Mouse (Mus musculus) frontal cortex, postnatal 14 days (tissue): ENCODE measurements around the gene Itpkc.

ENCODE experiments used
- DNase-seq, 2 experiments: peaks; one replicate each; pipeline ENCODE4 v3.0.0; 2022; ENCODE audit warnings: low spot score in 2 of 2

The Itpkc gene

DNA sequence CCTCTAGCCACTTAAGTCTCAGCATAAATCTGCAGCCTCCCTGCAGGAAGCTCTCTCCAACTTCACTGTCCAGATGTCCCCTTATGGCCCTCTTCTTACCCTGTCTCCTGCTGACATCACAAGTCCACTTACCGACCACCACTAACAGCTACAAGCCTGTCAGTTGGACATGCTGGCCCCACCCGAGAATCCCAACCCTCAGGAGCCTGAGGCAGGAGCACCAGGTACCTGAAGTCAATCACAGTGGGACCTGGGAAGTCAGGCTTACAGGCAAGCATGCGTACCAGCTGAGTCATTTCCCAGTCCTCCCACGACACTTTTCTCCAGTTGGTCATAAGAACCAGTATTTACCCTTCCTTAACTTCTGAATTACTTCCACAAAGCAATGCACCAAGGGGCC, 34.7 kb downstream of the Itpkc start:
- DNase-seq, result no peak

GRCm38 (mm10) chr7:27192434-27192833, 36.0 kb downstream of the Itpkc start:
- no peak for DNase-seq

DNA sequence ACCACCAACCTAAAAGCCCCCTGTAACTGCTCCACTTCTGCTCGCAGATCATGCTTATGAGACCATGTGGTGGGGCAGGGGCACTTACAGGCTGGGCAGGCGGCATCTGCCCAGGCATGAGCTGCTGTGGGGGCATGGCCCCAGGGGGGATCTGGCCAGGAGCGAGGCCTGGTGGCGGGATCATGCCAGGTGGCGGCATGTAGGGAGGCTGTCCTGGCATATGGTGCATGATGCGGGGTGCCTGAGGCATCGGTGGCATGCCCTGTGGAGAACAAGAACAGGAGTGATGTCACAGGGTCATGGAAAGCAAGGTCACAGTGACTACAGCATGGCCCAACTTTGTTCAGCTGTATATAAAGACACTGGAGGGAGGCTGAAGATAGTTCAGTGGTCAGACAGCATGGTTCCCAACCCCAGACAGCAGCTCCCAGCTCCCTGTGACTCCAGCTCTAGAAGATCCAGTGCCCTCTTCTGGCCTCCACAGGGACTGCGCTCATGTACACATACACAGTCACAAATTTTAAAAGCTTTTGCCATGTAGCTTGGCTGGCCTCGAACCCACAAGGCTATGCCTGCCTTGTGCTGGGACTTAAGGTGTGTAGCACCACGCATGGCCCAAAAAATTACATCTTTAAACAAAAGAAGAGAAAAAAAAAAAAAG, 39.1 kb downstream of the Itpkc start:
- DNase-seq, result no peak

- no peak for DNase-seq
Observed at GRCm38 (mm10) chr7:27185986-27186385, 42.5 kb downstream of the Itpkc start.

GRCm38 (mm10) chr7:27184964-27185363, 43.5 kb downstream of the Itpkc start:
- DNase-seq, result no peak

GRCm38 (mm10) chr7:27182498-27182897, 46.0 kb downstream of the Itpkc start:
- no peak for DNase-seq

DNA sequence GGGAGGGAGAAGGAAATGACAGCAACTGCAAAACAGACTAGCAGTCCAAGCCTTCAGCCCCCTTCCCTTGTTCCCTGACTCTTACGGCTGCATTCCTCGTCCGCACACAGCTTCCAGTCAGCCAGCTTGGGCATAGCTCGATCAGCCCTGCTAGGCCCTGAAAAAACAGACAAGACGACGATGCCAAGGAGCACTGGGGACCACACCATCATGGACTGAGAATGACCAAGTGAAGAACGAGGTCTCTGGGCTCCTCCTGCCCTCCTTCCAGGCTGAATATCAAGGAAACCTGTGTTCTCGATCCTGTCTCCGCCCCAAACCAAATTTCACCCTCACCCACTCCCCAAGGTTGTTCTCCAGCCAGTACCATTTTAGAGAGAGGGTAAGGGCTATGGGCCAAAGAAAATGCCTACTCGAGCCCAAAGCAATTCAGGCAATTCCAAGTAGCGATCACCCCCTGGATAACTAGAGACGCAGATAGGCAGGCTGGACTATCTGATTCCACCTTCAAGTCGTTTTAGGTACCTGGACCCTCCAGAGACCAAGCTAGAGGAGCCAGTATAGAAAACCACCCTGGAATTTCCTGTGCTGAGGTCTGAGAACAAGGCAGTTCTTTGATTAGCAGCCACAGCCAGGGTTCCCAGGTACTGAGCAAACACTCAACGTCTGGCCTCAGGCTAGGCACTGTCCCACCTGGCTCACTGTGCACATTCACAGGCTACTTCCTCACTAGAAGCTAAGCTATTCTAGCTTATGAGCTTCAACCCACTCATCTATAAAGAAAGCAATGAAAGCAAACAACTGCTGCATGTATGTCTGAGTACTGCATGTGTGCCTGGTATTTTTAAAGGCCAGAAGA, 47.4 kb downstream of the Itpkc start, which contains the start of the genes Gm21983 and Mia:
Gene Gm21983, minus strand, starts transcription at position 250 of the 859 bp plus-strand sequence.
Gene Mia, minus strand, starts transcription at position 321 of the 859 bp plus-strand sequence.
- no peak for DNase-seq

GRCm38 (mm10) chr7:27180036-27180435, 48.4 kb downstream of the Itpkc start:
- no peak for DNase-seq

DNA sequence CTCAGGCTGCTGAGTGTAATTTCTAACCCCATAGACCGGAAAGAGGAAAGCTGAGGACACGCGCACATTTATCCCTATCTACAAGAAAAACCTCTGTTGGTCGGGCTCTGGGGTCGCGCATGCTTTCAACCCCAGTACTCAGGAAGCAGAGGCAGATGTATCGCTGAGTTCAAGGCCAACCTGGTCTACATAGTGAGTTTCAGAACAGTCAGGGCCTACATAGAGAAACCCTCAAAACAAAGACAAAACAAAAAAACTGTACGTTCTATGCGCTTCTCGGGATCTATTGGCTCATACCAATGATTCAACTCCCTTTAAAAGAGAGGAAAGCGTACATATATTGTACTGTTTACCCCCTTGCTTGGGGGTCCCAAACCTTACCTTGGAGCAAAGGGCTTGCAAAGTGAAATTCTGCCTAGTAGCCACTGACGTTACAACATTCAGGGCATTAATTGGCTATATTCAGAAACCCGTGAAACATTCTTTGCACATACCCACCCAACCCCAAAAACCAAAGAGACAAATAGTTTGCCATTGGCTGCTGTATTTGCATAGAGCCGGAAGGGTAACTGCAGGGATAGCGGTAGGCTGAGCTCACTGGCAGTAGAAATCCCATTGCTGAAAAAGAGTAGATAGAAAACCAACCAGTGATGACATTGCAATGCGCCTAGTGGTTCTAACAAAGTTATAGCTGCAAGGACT, 49.1 kb downstream of the Itpkc start:
- DNase-seq, result no peak

GRCm38 (mm10) chr7:27178324-27179216, 49.9 kb downstream of the Itpkc start, which contains the start of gene Rab4b:
Gene Rab4b (minus strand): TSS chr7:27178896.
- peak; percentile 99 for DNase-seq

- no peak for DNase-seq
Observed at GRCm38 (mm10) chr7:27177942-27178323, 50.5 kb downstream of the Itpkc start.

GRCm38 (mm10) chr7:27174896-27175295, 53.6 kb downstream of the Itpkc start:
- no peak for DNase-seq

- no peak for DNase-seq
Observed at GRCm38 (mm10) chr7:27174496-27174895, 54.0 kb downstream of the Itpkc start.

GRCm38 (mm10) chr7:27170981-27171380, 57.5 kb downstream of the Itpkc start:
- no peak for DNase-seq

DNA sequence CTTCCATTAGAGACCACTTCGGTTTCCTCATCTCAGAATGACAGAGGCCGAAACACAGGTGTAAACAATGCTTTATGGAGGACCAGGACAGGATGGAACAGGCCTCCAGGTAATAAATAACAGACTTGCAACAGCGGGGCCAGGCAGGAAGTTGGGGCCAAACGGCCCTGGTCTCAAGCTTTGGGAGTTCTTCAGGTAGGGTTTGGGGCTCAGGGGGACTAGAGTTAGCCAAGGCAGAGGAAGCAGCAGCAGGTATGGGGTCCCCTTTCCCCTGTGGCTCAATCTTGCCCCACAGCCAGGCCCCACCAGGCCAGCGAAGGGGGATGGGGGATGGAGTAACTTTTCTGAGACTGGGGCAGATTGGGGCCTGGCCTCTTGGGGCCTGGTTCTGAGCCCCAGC, 60.1 kb downstream of the Itpkc start:
- no peak for DNase-seq

DNA sequence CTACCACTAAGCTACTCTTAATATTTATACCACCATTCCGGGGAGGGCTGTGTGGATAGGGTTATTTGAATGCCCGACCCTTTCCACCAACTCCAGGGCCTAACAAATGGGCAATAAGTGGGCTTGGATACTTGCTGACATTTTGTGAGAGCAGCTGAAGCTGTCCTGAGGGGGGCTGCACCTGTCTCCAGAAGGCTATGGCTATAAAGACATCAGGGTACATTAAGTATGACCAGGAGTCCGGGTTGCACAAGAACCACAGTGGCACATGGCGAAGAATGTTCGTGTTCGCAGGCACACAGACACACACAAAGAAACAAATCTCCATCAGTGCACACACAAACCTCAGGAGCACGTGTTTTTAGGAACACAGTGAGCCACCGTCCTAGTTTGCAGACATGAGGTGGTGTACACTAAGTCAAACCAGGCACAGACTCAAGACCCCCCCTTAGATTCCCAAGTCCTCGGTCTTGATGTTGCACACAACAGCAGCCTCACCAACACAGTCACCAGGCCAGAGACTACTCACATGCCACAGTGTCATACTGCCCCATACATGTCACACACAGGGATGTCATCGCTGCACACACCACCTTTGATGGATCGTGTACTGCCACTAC, 60.9 kb downstream of the Itpkc start:
- DNase-seq, result no peak

DNA sequence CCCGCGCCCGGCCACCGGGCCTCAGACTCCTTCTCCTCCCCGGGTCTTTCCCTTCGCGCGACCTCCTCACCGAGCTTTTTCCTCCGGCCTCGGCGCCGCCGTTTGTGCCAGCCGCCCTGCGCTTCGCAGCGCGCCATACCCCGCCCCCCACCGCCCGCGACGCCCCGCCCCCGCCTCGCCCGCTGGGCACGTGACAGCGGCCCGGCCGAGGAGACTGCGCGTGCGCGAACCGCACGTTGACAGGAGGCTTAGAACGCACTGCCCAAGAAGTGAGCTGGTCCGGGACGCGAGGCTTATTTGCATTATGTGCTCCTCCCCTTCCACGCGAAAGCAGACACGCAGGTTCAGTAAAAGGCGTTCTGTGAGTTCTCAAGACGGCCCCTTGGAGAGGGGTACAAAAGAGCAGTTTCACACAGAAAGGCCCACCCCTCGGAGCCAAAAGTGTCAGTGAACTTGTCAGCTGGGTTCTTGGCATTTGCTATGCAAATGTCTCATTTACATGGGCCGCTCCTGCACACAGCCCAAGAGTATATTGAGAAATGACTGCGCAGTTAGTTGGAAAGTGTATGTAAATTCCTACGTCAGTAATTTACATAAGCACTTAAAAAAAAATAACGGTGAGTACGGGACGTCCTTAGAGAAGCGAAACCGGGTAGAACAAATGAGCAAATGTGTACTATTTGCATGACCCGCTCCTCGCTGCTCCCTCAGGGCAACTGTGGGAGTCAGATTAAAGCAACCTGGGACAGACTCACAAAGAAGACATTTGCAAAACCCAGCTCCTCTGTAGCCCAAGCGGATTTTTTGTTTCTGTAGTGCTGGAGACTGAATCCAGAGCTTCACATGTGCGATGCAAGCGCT, 61.6 kb downstream of the Itpkc start, which contains the start of gene Egln2:
Gene Egln2, minus strand, starts transcription at position 189 of the 861 bp plus-strand sequence.
- DNase-seq, result peak; percentile 90 to 91

DNA sequence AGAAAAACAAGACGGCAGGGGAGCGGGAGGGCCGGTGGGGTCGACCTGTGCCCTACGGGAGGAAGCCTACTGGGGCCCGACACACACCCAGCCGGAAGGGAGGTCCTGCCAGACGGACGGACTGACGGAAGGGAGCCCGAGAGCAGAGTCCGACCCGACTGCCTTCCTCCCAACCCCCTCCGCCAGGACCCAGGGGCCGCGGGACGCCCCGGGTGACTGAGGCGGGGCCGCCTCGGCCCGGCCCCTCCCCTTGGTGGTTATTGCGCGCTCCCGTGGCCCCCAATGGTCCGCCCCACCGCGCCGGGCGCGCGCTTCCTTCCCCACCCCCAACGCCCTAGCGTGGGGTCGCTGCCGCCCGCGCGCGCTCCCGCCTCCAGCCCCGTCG, 62.2 kb downstream of the Itpkc start:
- DNase-seq, result peak in 1 of 2 experiments; percentile 62

DNA sequence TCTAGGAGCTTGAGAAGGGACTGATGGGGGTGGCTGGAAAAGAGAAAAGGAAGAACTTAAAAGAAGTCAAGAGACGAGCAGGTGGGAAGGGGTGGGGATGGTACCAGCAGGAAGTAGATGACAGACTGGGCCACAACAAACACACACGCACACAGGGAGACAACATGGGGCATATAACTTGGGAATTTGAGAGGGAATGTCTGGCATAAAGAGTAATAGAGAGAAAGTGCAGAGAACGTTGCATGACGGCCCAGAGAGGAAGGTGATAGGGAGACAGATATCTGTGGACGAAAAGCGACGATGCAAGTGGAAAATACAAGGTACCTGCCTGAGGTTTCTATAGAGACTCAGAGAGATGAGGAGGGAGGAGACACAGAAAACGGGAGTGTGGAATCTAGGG, 62.8 kb downstream of the Itpkc start:
- DNase-seq, result no peak
